Mouse (Mus musculus) ES-Bruce4 (cell line): ENCODE data around the gene Avil. TPM values are rescaled to one million over a fixed set of nuclear protein-coding genes. Genes with fewer than 3 reads are reported as not detected.
"Not testable (repeated sequence)": the region's sequence is repeated elsewhere in the genome, so short reads cannot be mapped to it uniquely, and the experiment has no call there.

ENCODE experiments used
- H3K27ac ChIP-seq: 2 replicates; pipeline ENCODE4 v1.5.1; 2012; ENCODE audit warnings: low read length, inconsistent platforms; ENCODE audit not compliant: insufficient read depth
- H3K27me3 ChIP-seq: 2 replicates; pipeline ENCODE4 v1.6.1; 2012; ENCODE audit warnings: mild to moderate bottlenecking, low read length, inconsistent platforms; ENCODE audit not compliant: control insufficient read depth, poor library complexity, insufficient read depth, severe bottlenecking
- H3K36me3 ChIP-seq: 2 replicates; pipeline ENCODE4 v1.6.1; 2012; ENCODE audit warnings: inconsistent platforms, mild to moderate bottlenecking, low read length, moderate library complexity; ENCODE audit not compliant: control insufficient read depth, poor library complexity, insufficient read depth, severe bottlenecking
- H3K4me1 ChIP-seq: one replicate; pipeline ENCODE4 v1.8.1; 2011; ENCODE audit warnings: low read length; ENCODE audit not compliant: control insufficient read depth, insufficient read depth
- H3K4me3 ChIP-seq: 2 replicates; pipeline ENCODE4 v1.5.1; 2011; ENCODE audit warnings: low read depth, mild to moderate bottlenecking, low read length
- H3K9ac ChIP-seq: 2 replicates; pipeline ENCODE4 v1.6.1; 2012; ENCODE audit warnings: low read depth, mild to moderate bottlenecking, inconsistent platforms; ENCODE audit not compliant: poor library complexity, severe bottlenecking
- H3K9me3 ChIP-seq: replicated peaks from 2 replicates; pipeline ENCODE4 v1.6.1; 2012; ENCODE audit warnings: mild to moderate bottlenecking, low read length, inconsistent platforms; ENCODE audit not compliant: control insufficient read depth, poor library complexity, insufficient read depth, severe bottlenecking
- CTCF ChIP-seq: IDR thresholded peaks from one replicate; pipeline ENCODE4 v1.8.1; 2011; ENCODE audit warnings: low read depth, low read length
- EP300 ChIP-seq: IDR thresholded peaks from 2 replicates; pipeline ENCODE4 v1.6.1; 2011; ENCODE audit warnings: low read depth, low read length; ENCODE audit not compliant: insufficient read depth
- POLR2A ChIP-seq: IDR thresholded peaks from one replicate; pipeline ENCODE4 v1.8.1; 2011; ENCODE audit warnings: low read length; ENCODE audit not compliant: insufficient read depth
- polyA plus RNA-seq: library from polyadenylated mRNA; stranded (reverse); fragments of >200 nt; gene quantifications from 2 replicates; pipeline ENCODE4 v1.2.4, GENCODE M21; 2011; ENCODE audit warnings: low read depth; ENCODE audit not compliant: missing spikeins, insufficient read depth, insufficient read length

Avil gene
- polyA plus RNA-seq, 1 experiment: 0.19 TPM

GRCm38 (mm10) chr10:127058708-127059107, 58.2 kb downstream of the Avil start:
- no peaks in the 10 kb centered on the region for H3K9me3 ChIP-seq
- no peaks in the 10 kb centered on the region for H3K4me1 ChIP-seq
- H3K4me3 ChIP-seq: peak overlapping the region; percentile 48
- TF ChIP-seq EP300 (no peak), POLR2A (no peak), CTCF (no peak)
- peak overlapping the region; percentile 90 for H3K9ac ChIP-seq
- no peaks in the 10 kb centered on the region for H3K27me3 ChIP-seq
- H3K36me3 ChIP-seq: peaks cover 5% of the 10 kb centered on the region
- H3K27ac ChIP-seq: no peak overlapping the region

DNA sequence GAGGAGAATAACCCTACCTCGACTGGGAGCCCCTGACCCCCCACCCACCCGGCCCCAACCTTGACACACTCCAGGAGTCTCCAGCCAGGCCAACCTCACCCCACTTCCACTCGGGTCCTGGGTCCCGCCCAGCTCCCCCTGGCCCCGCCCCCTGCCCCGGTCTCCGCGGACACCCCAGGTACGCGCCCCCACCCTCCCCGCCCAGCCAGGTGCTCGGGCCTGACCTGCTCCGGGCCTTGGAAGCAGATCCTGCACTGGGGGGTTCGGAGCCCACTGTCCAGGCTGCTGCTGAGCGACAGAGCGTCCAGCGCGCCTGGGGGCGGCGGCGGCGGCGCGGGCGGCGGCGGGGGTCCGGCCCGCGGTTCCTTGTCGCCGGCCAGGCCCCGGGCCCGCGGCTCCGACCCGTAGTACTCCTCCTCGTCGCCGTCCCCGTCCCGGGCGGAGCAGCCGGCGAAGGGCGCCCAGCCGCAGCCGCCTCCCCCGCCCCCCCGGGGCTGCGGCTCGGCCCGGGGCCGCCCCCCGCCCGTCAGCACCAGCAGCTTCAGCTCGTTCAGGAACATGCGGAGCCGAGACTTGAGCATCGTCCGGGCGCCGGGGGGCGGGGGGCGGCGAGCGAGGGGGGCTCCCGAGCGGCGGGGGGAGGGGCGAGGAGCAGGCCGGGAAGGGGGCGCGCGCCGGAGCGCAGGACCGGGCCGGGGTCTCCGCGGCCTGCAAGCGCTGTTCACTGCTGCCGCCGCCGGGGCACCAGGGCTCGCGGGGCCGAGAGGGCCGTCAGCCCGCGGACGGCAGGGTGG, 58.9 kb downstream of the Avil start:
- Histone ChIP-seq H3K27ac (no peak overlapping the region), H3K4me1 (no peaks in the 10 kb centered on the region), H3K36me3 (peaks cover 5% of the 10 kb centered on the region), H3K9ac (peak overlapping the region; percentile 90), H3K27me3 (no peaks in the 10 kb centered on the region), H3K4me3 (peak overlapping the region; percentile 63), H3K9me3 (no peaks in the 10 kb centered on the region)
- TF ChIP-seq EP300 (no peak), CTCF (no peak), POLR2A (no peak)

DNA sequence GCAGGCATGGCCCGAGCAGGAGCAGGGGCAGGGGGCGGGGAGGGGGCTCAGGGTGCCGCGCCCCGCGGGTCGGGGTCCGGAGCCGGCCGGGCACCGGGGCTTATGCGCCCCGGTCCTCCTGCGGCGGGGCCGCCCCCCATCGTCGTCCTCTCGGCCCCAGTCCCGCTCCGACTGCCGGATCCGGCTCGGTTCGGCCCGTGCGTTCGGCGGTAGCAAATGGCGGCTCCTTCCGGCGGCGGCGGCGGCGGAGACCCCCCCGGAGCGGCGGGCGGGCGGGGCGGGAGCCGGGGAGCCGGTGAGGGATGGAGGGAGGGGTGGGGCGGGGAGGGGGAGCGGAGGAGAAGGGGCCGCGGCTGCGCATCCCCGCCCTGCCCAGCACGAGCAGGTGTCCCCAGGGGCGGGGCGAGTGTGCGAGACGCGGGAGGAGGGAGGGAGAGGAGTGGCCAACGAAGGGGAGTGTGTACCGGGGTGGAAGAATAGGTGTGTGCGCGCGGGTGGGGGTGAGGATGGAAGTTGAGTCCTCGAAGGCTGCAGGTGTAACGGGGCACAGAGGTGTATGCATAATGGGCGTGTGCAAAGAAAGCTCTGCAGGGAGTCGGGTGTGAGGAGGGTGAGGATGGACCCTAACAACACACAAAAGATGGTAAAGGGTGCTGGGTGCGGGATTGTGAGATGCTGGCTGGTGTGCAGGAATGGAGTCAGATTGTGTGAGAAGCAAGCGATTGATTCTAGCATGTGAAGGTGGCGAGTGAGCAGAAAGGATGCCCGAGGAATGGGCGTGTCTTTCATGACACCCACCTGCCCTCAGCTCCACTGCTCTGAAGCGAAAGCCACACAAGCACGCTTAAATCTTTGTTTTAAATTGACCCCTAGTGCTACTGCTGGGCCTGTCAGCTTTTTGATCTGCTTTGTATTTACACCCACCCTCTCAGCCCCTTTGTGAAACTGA, 59.7 kb downstream of the Avil start, which contains the start of gene March9:
March9 (minus strand) TSS at position 217 of the 949 bp plus-strand sequence.
- peak within 1 kb of the TSS; percentile 90 for H3K9ac ChIP-seq
- no peaks in the 10 kb centered on the region for H3K27me3 ChIP-seq
- peak within 1 kb of the TSS; percentile 64 for H3K4me3 ChIP-seq
- TF ChIP-seq CTCF (no peak), EP300 (0 out of 2 replicates have a peak, but pooled peaks have one; percentile 6)
- H3K27ac ChIP-seq: 0 out of 2 replicates have a peak within 1 kb of the TSS, but pooled peaks have one; percentile 3
- no peaks in the 10 kb centered on the region for H3K9me3 ChIP-seq
- H3K36me3 ChIP-seq: peaks cover 12% of the 10 kb centered on the region
- peaks cover 2% of the 10 kb centered on the region for H3K4me1 ChIP-seq

- no peak overlapping the region for H3K27ac ChIP-seq
- H3K27me3 ChIP-seq: no peaks in the 10 kb centered on the region
- TF ChIP-seq POLR2A (no peak), CTCF (no peak), EP300 (no peak)
- peaks cover 2% of the 10 kb centered on the region for H3K4me1 ChIP-seq
- H3K9ac ChIP-seq: 0 out of 2 replicates have a peak overlapping the region, but pooled peaks have one; percentile 9
- no peaks in the 10 kb centered on the region for H3K9me3 ChIP-seq
- no peak overlapping the region for H3K4me3 ChIP-seq
- H3K36me3 ChIP-seq: peaks cover 19% of the 10 kb centered on the region
Observed at GRCm38 (mm10) chr10:127061085-127061484, 60.6 kb downstream of the Avil start.

DNA sequence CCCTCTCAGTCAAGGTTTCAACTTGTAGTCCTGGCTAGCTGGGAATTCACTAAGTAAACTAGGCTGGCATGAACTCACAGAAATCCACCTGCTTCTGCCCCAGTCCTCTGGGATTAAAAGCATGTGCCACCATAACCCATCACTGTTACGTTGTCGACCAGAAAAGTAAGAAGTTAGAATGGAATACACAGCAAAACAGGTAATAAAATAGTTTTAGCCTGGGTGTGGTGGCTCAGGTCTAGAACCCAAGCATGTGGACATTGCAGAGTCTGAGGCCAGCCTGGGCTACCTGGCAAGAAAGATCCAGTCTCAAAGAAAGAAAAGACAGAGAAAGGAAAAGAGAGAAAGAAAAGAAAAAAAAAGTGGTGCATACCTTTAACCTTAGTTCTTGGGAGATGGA, 61.0 kb downstream of the Avil start:
- Histone ChIP-seq H3K36me3 (peaks cover 18% of the 10 kb centered on the region), H3K27me3 (no peaks in the 10 kb centered on the region), H3K9ac (no peak overlapping the region), H3K9me3 (no peaks in the 10 kb centered on the region), H3K4me1 (peaks cover 2% of the 10 kb centered on the region), H3K4me3 (no peak overlapping the region), H3K27ac (no peak overlapping the region)
- TF ChIP-seq POLR2A: no peak
- TF ChIP-seq CTCF: no peak
- TF ChIP-seq EP300: no peak

DNA sequence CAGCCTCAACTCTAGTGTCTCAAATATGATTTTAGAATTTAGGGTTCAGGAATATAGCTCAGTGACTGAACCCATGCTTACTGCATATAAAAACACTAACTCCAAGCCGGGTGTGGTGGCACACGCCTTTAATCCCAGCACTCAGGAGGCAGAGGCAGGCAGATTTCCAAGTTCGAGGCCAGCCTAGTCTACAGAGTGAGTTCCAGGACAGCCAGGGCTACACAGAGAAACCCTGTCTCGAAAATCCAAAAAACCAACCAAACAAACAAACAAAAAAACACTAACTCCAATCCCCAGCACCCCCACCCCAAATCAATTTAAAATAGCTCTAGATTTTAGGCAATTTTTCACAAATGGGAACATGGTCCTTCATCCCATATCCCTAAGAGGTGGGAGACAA, 61.6 kb downstream of the Avil start:
- H3K4me1 ChIP-seq, H3K27me3 ChIP-seq, H3K4me3 ChIP-seq, H3K9ac ChIP-seq, H3K9me3 ChIP-seq, H3K27ac ChIP-seq: not testable (repeated sequence)
- peaks cover 24% of the 10 kb centered on the region for H3K36me3 ChIP-seq
